Mouse (Mus musculus): Measurements from ENCODE around the gene Pcsk5. TPM values are rescaled to one million over a fixed set of nuclear protein-coding genes. Genes with fewer than 3 reads are reported as not detected.
"Not testable (repeated sequence)": the region's sequence is repeated elsewhere in the genome, so short reads cannot be mapped to it uniquely, and the experiment has no call there.

Gene Pcsk5
- total RNA-seq, 2 experiments from 2014 or later: 18.1 to 18.5 TPM

GRCm38 (mm10) chr19:17504212-17504611 lies 333.2 kb downstream of the Pcsk5 start:
- intact Hi-C loops (cut with DNase I): no loop called here
- DNase-seq (ENCODE audit: extremely low spot score in 1 of 2, low spot score in 2 of 2): no peak

- DNase-seq (ENCODE audit: extremely low spot score in 1 of 2, low spot score in 2 of 2): no peak
- intact Hi-C loops (cut with DNase I): no loop called here
Observed at GRCm38 (mm10) chr19:17498586-17499235, 338.7 kb downstream of the Pcsk5 start.

GRCm38 (mm10) chr19:17496131-17496530 lies 341.3 kb downstream of the Pcsk5 start:
- intact Hi-C loops (cut with DNase I): no loop called here
- no peak for DNase-seq (ENCODE audit: extremely low spot score in 1 of 2, low spot score in 2 of 2)

- DNase-seq (ENCODE audit: extremely low spot score in 1 of 2, low spot score in 2 of 2): no peak
- intact Hi-C loops (cut with DNase I): no loop called here
Observed at GRCm38 (mm10) chr19:17491822-17492544, 345.4 kb downstream of the Pcsk5 start.

- no peak for DNase-seq (ENCODE audit: extremely low spot score in 1 of 2, low spot score in 2 of 2)
Observed at GRCm38 (mm10) chr19:17491322-17491721, 346.1 kb downstream of the Pcsk5 start.

GRCm38 (mm10) chr19:17489866-17490141 lies 347.6 kb downstream of the Pcsk5 start:
- no peak for DNase-seq (ENCODE audit: extremely low spot score in 1 of 2, low spot score in 2 of 2)
- intact Hi-C loops (cut with DNase I): no loop called here

More at GRCm38 (mm10) chr19:17491322-17491721, 346.1 kb downstream of the Pcsk5 start:
- intact Hi-C loops (cut with DNase I): no loop called here

GRCm38 (mm10) chr19:17489041-17489865 lies 348.2 kb downstream of the Pcsk5 start:
- intact Hi-C loops (cut with DNase I): no loop called here
- DNase-seq (ENCODE audit: extremely low spot score in 1 of 2, low spot score in 2 of 2): no peak

- DNase-seq (ENCODE audit: extremely low spot score in 1 of 2, low spot score in 2 of 2): no peak
- intact Hi-C loops (cut with DNase I): no loop called here
Observed at GRCm38 (mm10) chr19:17482126-17482790, 355.2 kb downstream of the Pcsk5 start.

GRCm38 (mm10) chr19:17479471-17479870 lies 358.0 kb downstream of the Pcsk5 start:
- intact Hi-C loops (cut with DNase I): no loop called here
- no peak for DNase-seq (ENCODE audit: extremely low spot score in 1 of 2, low spot score in 2 of 2)

- intact Hi-C loops (cut with DNase I): no loop called here
- no peak for DNase-seq (ENCODE audit: extremely low spot score in 1 of 2, low spot score in 2 of 2)
Observed at GRCm38 (mm10) chr19:17476021-17476420, 361.4 kb downstream of the Pcsk5 start.

GRCm38 (mm10) chr19:17473138-17473537 lies 364.3 kb downstream of the Pcsk5 start:
- DNase-seq (ENCODE audit: extremely low spot score in 1 of 2, low spot score in 2 of 2); intact Hi-C loops (cut with DNase I): not testable (repeated sequence)

- DNase-seq (ENCODE audit: extremely low spot score in 1 of 2, low spot score in 2 of 2): no peak
- intact Hi-C loops (cut with DNase I): no loop called here
Observed at GRCm38 (mm10) chr19:17471861-17472260, 365.6 kb downstream of the Pcsk5 start.

GRCm38 (mm10) chr19:17471196-17471595 lies 366.2 kb downstream of the Pcsk5 start:
- DNase-seq (ENCODE audit: extremely low spot score in 1 of 2, low spot score in 2 of 2): no peak
- intact Hi-C loops (cut with DNase I): no loop called here

- intact Hi-C loops (cut with DNase I): loop anchor here (2.0 kb wide), 1 partner anchor 1081 kb away; no protein-coding TSS in a partner anchor
- DNase-seq (ENCODE audit: extremely low spot score in 1 of 2, low spot score in 2 of 2): peak; percentile 31 to 42
Observed at GRCm38 (mm10) chr19:17467556-17468211, 369.7 kb downstream of the Pcsk5 start.

GRCm38 (mm10) chr19:17452001-17452400 lies 385.4 kb downstream of the Pcsk5 start:
- intact Hi-C loops (cut with DNase I): no loop called here
- no peak for DNase-seq (ENCODE audit: extremely low spot score in 1 of 2, low spot score in 2 of 2)

- intact Hi-C loops (cut with DNase I): no loop called here
- no peak for DNase-seq (ENCODE audit: extremely low spot score in 1 of 2, low spot score in 2 of 2)
Observed at GRCm38 (mm10) chr19:17443581-17443980, 393.9 kb downstream of the Pcsk5 start.

GRCm38 (mm10) chr19:17439476-17440189 lies 397.8 kb downstream of the Pcsk5 start:
- no peak for DNase-seq (ENCODE audit: extremely low spot score in 1 of 2, low spot score in 2 of 2)

GRCm38 (mm10) chr19:17436651-17437050 lies 400.8 kb downstream of the Pcsk5 start:
- no peak for DNase-seq (ENCODE audit: extremely low spot score in 1 of 2, low spot score in 2 of 2)
- intact Hi-C loops (cut with DNase I): no loop called here

More at GRCm38 (mm10) chr19:17439476-17440189, 397.8 kb downstream of the Pcsk5 start:
- intact Hi-C loops (cut with DNase I): no loop called here

All from left cerebral cortex, postnatal 10 days (tissue).